Mouse (Mus musculus) myocyte (in vitro differentiated cells): Measurements from ENCODE around the gene Numa1. TPM values are rescaled to one million over a fixed set of nuclear protein-coding genes. Genes with fewer than 3 reads are reported as not detected.
A peak's percentile ranks its signal among the peaks of the same experiment; 100 is the strongest.

Source experiments
- H3K27me3 ChIP-seq: one replicate; pipeline ENCODE4 v1.6.1; 2011; ENCODE audit not compliant: control insufficient read depth, insufficient read depth, insufficient read length
- H3K36me3 ChIP-seq: one replicate; pipeline ENCODE4 v1.6.1; 2011; ENCODE audit not compliant: control insufficient read depth, insufficient read depth
- H3K4me2 ChIP-seq: one replicate; pipeline ENCODE4 v1.6.1; 2011; ENCODE audit warnings: low read depth, control low read depth
- H3K4me3 ChIP-seq: one replicate; pipeline ENCODE4 v1.5.1; 2011; ENCODE audit warnings: mild to moderate bottlenecking, control low read depth, moderate library complexity
- H3K79me2 ChIP-seq: one replicate; pipeline ENCODE4 v1.6.1; 2011; ENCODE audit not compliant: control insufficient read depth, insufficient read depth
- H3ac ChIP-seq: one replicate; pipeline ENCODE4 v1.6.1; 2011; ENCODE audit not compliant: control insufficient read depth, insufficient read length
- CEBPB ChIP-seq: IDR thresholded peaks from 2 replicates; pipeline ENCODE4 v1.6.1; 2011; ENCODE audit warnings: mild to moderate bottlenecking, moderate library complexity; ENCODE audit not compliant: poor library complexity, insufficient read depth, severe bottlenecking
- E2F4 ChIP-seq: IDR thresholded peaks from one replicate; pipeline ENCODE4 v1.6.1; 2011; ENCODE audit warnings: mild to moderate bottlenecking, control low read depth, moderate library complexity; ENCODE audit not compliant: insufficient read depth
- MAX ChIP-seq: IDR thresholded peaks from one replicate; pipeline ENCODE4 v1.6.1; 2011; ENCODE audit warnings: low read depth, mild to moderate bottlenecking, control low read depth
- MYOD1 ChIP-seq, 3 experiments: IDR thresholded peaks; one replicate each; pipeline ENCODE4 v1.6.1; 2011; ENCODE audit warnings: control low read depth in 2 of 3, low read depth in 2 of 3, mild to moderate bottlenecking in 2 of 3, moderate library complexity in 1 of 3; ENCODE audit not compliant: insufficient read length in 2 of 3, control insufficient read depth in 1 of 3
- MYOG ChIP-seq, 3 experiments: IDR thresholded peaks; one replicate each; pipeline ENCODE4 v1.6.1; 2011; ENCODE audit warnings: control low read depth in 2 of 3, low read depth in 2 of 3, mild to moderate bottlenecking in 2 of 3; ENCODE audit not compliant: insufficient read length in 2 of 3, control insufficient read depth in 1 of 3, insufficient read depth in 1 of 3
- POLR2A ChIP-seq: IDR thresholded peaks from one replicate; pipeline ENCODE4 v1.6.1; 2011; ENCODE audit warnings: low read depth, mild to moderate bottlenecking, control low read depth, moderate library complexity; ENCODE audit not compliant: insufficient read length
- POLR2AphosphoS2 ChIP-seq: IDR thresholded peaks from one replicate; pipeline ENCODE4 v1.6.1; 2011; ENCODE audit warnings: low read depth, control low read depth; ENCODE audit not compliant: insufficient read length
- REST ChIP-seq: IDR thresholded peaks from one replicate; pipeline ENCODE4 v1.6.1; 2011; ENCODE audit warnings: mild to moderate bottlenecking, control low read depth, moderate library complexity; ENCODE audit not compliant: insufficient read depth, insufficient read length
- SRF ChIP-seq: IDR thresholded peaks from one replicate; pipeline ENCODE4 v1.6.1; 2011; ENCODE audit warnings: low read depth; ENCODE audit not compliant: control insufficient read depth, insufficient read length
- TCF12 ChIP-seq: IDR thresholded peaks from one replicate; pipeline ENCODE4 v1.6.1; 2011; ENCODE audit warnings: mild to moderate bottlenecking, control low read depth; ENCODE audit not compliant: poor library complexity, insufficient read depth, severe bottlenecking
- TCF3 ChIP-seq: IDR thresholded peaks from one replicate; pipeline ENCODE4 v1.6.1; 2011; ENCODE audit warnings: low read depth, control low read depth; ENCODE audit not compliant: insufficient read length
- USF1 ChIP-seq: IDR thresholded peaks from one replicate; pipeline ENCODE4 v1.6.1; 2011; ENCODE audit warnings: low read depth, mild to moderate bottlenecking, control low read depth, moderate library complexity
- polyA plus RNA-seq: library from polyadenylated mRNA; unstranded; fragments of >200 nt; fragmentation: generic; extraction: Trizol; gene quantifications from one replicate; pipeline ENCODE4 v1.2.1, GENCODE M21; 2012; ENCODE audit warnings: missing spikeins

Numa1 gene
- polyA plus RNA-seq, 1 experiment, result 60.3 TPM

GRCm38 (mm10) chr7:102061353-102061752, 127.4 kb downstream of the Numa1 start:
- Histone ChIP-seq H3K79me2 (peaks cover 72% of the 10 kb centered on the region), H3K27me3 (no peaks in the 10 kb centered on the region), H3K4me2 (no peak overlapping the region), H3ac (no peak overlapping the region), H3K36me3 (peaks cover 20% of the 10 kb centered on the region), H3K4me3 (no peak overlapping the region)
- no peak for TF ChIP-seq USF1
- TF ChIP-seq CEBPB, result no peak

GRCm38 (mm10) chr7:102062203-102062602, 128.3 kb downstream of the Numa1 start:
- TF ChIP-seq E2F4, result no peak
- TF ChIP-seq TCF3, result no peak
- TF ChIP-seq REST, result no peak
- TF ChIP-seq SRF, result no peak
- no peak for TF ChIP-seq CEBPB
- TF ChIP-seq POLR2A, result no peak
- no peak for TF ChIP-seq MYOD1 (IDR thresholded peaks at IDR 0.05; ENCODE audit: control insufficient read depth in 1 of 3, insufficient read length in 2 of 3, low read depth in 2 of 3)
- TF ChIP-seq TCF12, result no peak
- TF ChIP-seq POLR2AphosphoS2, result no peak
- TF ChIP-seq MAX, result no peak
- no peak for TF ChIP-seq USF1
- TF ChIP-seq MYOG (IDR thresholded peaks at IDR 0.05; ENCODE audit: control insufficient read depth in 1 of 3, insufficient read depth in 1 of 3, insufficient read length in 2 of 3, low read depth in 2 of 3), result no peak
- peaks cover 20% of the 10 kb centered on the region for H3K36me3 ChIP-seq
- no peak overlapping the region for H3K4me2 ChIP-seq
- H3K4me3 ChIP-seq, result no peak overlapping the region
- peaks cover 73% of the 10 kb centered on the region for H3K79me2 ChIP-seq
- H3ac ChIP-seq, result no peak overlapping the region
- H3K27me3 ChIP-seq, result no peaks in the 10 kb centered on the region

GRCm38 (mm10) chr7:102063891-102064290, 130.0 kb downstream of the Numa1 start:
- Histone ChIP-seq H3K79me2 (peaks cover 58% of the 10 kb centered on the region), H3K4me3 (peak overlapping the region; percentile 81), H3K4me2 (peak overlapping the region; percentile 85), H3K36me3 (peaks cover 14% of the 10 kb centered on the region), H3K27me3 (no peaks in the 10 kb centered on the region), H3ac (no peak overlapping the region)
- no peak for TF ChIP-seq TCF12
- TF ChIP-seq POLR2AphosphoS2, result no peak
- TF ChIP-seq MYOD1 (IDR thresholded peaks at IDR 0.05; ENCODE audit: control insufficient read depth in 1 of 3, insufficient read length in 2 of 3, low read depth in 2 of 3), result no peak
- no peak for TF ChIP-seq TCF3
- no peak for TF ChIP-seq POLR2A
- TF ChIP-seq CEBPB, result no peak
- no peak for TF ChIP-seq USF1
- no peak for TF ChIP-seq MYOG (IDR thresholded peaks at IDR 0.05; ENCODE audit: control insufficient read depth in 1 of 3, insufficient read depth in 1 of 3, insufficient read length in 2 of 3, low read depth in 2 of 3)
- no peak for TF ChIP-seq REST
- no peak for TF ChIP-seq E2F4

Other genes starting within 250 kb of the Numa1 start
- gene Phox2a, start 115.8 kb upstream of the Numa1 start, polyA plus RNA-seq, result 0.02 TPM
- 241 TPM for gene Inppl1, start 95.9 kb upstream of the Numa1 start, polyA plus RNA-seq
- gene Folr2, start 76.9 kb upstream of the Numa1 start, polyA plus RNA-seq, result not detected
- 35.1 TPM for gene Anapc15, start 70.4 kb upstream of the Numa1 start, polyA plus RNA-seq
- 2.2 TPM for gene Folr1, start 63.3 kb upstream of the Numa1 start, polyA plus RNA-seq
- 202 TPM for gene Lamtor1, start 28.2 kb upstream of the Numa1 start, polyA plus RNA-seq
- 0.06 TPM for gene Tomt, start 27.8 kb upstream of the Numa1 start, polyA plus RNA-seq
- gene Lrrc51, start 216 bp upstream of the Numa1 start, polyA plus RNA-seq, result 8.8 TPM
- gene Il18bp, start 84.6 kb downstream of the Numa1 start, polyA plus RNA-seq, result 0.84 TPM
- 48.0 TPM for gene Rnf121, start 131.4 kb downstream of the Numa1 start, polyA plus RNA-seq
- gene Xndc1, start 131.4 kb downstream of the Numa1 start, polyA plus RNA-seq, result 6.1 TPM
- gene Xntrpc, start 131.6 kb downstream of the Numa1 start, polyA plus RNA-seq, result 0.12 TPM
- gene Trpc2, start 149.0 kb downstream of the Numa1 start, polyA plus RNA-seq, result not detected
- 44.4 TPM for gene Art1, start 167.6 kb downstream of the Numa1 start, polyA plus RNA-seq
- gene Art5, start 175.4 kb downstream of the Numa1 start, polyA plus RNA-seq, result 6.9 TPM
- 0.04 TPM for gene Chrna10, start 182.7 kb downstream of the Numa1 start, polyA plus RNA-seq